Mouse (Mus musculus): ENCODE data around the gene Rap1b.

Rap1b gene

GRCm38 (mm10) chr10:117783786-117784420, 61.9 kb downstream of the Rap1b start:
- DNase-seq (ENCODE audit: low spot score in 2 of 2) = no peak

GRCm38 (mm10) chr10:117782491-117783260, 63.2 kb downstream of the Rap1b start:
- DNase-seq (ENCODE audit: low spot score in 2 of 2) = no peak

- no peak for DNase-seq (ENCODE audit: low spot score in 2 of 2)
Measured at GRCm38 (mm10) chr10:117782056-117782455, 63.8 kb downstream of the Rap1b start.

- DNase-seq (ENCODE audit: low spot score in 2 of 2) = no peak
Measured at GRCm38 (mm10) chr10:117781021-117781725, 64.7 kb downstream of the Rap1b start.

- no peak for DNase-seq (ENCODE audit: low spot score in 2 of 2)
Measured at GRCm38 (mm10) chr10:117780306-117780911, 65.4 kb downstream of the Rap1b start.

- no peak for DNase-seq (ENCODE audit: low spot score in 2 of 2)
Measured at GRCm38 (mm10) chr10:117779581-117780305, 66.1 kb downstream of the Rap1b start.

GRCm38 (mm10) chr10:117778951-117779350, 66.9 kb downstream of the Rap1b start:
- no peak for DNase-seq (ENCODE audit: low spot score in 2 of 2)

- DNase-seq (ENCODE audit: low spot score in 2 of 2) = no peak
Measured at GRCm38 (mm10) chr10:117778328-117778910, 67.4 kb downstream of the Rap1b start.

GRCm38 (mm10) chr10:117777501-117778327, 68.1 kb downstream of the Rap1b start:
- no peak for DNase-seq (ENCODE audit: low spot score in 2 of 2)

GRCm38 (mm10) chr10:117777103-117777470, 68.7 kb downstream of the Rap1b start:
- no peak for DNase-seq (ENCODE audit: low spot score in 2 of 2)

- no peak for DNase-seq (ENCODE audit: low spot score in 2 of 2)
Measured at GRCm38 (mm10) chr10:117776281-117777102, 69.3 kb downstream of the Rap1b start.

GRCm38 (mm10) chr10:117775401-117776144, 70.3 kb downstream of the Rap1b start:
- DNase-seq (ENCODE audit: low spot score in 2 of 2) = no peak

GRCm38 (mm10) chr10:117774817-117775120, 71.1 kb downstream of the Rap1b start:
- DNase-seq (ENCODE audit: low spot score in 2 of 2) = no peak

- DNase-seq (ENCODE audit: low spot score in 2 of 2) = no peak
Measured at GRCm38 (mm10) chr10:117774011-117774816, 71.6 kb downstream of the Rap1b start.

- no peak for DNase-seq (ENCODE audit: low spot score in 2 of 2)
Measured at GRCm38 (mm10) chr10:117773106-117773720, 72.6 kb downstream of the Rap1b start.

- DNase-seq (ENCODE audit: low spot score in 2 of 2) = no peak
Measured at GRCm38 (mm10) chr10:117772364-117773105, 73.3 kb downstream of the Rap1b start.

- DNase-seq (ENCODE audit: low spot score in 2 of 2) = no peak
Measured at GRCm38 (mm10) chr10:117771131-117771510, 74.7 kb downstream of the Rap1b start.
